ENCODE assay signal across 23 mouse cellular contexts in the genomic region with DNA sequence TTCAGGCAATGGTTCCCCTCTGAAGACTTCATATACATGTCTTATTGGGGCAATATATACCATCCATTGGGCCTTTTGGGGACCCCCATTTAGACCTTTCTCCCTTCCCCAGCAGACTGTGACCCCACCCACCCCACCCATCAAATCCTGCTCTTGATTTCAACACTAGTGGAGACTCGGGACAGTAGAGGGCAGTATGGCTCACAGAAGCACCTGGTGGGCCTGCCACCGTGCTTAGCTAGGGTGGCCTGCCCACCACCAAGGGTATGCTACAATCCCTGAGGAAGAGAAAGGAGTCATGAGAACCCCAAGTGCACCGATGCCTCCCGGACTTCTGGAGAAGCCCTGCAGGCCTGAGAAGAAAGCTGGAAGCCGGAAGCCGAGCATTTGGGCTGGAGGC. TPM values are rescaled to one million over a fixed set of nuclear protein-coding genes. Genes with fewer than 3 reads are reported as not detected.
DNase-seq lines count a peak whose midpoint lies in the region; ATAC-seq and TF ChIP-seq lines count a peak whose summit lies in the region.
"Had no signal": no experiment of that assay in that cellular context is flagged by ENCODE, and none has a peak within 500 bp of the region (broad histone marks: within the 10 kb centered on the region; RNA-seq: fewer than 3 reads in every experiment).

No protein-coding gene starts in this region.

- no peak overlapping the region for H3K4me3 ChIP-seq in gastrocnemius, adult 2 months
- H3K4me3 ChIP-seq in left cerebral cortex, adult 2 months, result no peak overlapping the region
- no peak overlapping the region for H3K4me3 ChIP-seq in stomach, postnatal 0 days (ENCODE audit: low read depth, low read length)
- H3K4me3 ChIP-seq: forebrain, embryonic 10.5 days; heart, embryonic 13.5 days; neural tube, embryonic 12.5 days had no signal

- peak; percentile 31; the same call in 1 of the 2 replicates for TF ChIP-seq CTCF in gastrocnemius, adult 2 months (IDR thresholded peaks at IDR 0.05)
- peak; percentile 38 for TF ChIP-seq CTCF in left cerebral cortex, adult 2 months (IDR thresholded peaks at IDR 0.05)
- TF ChIP-seq CTCF in brain, embryonic 14.5 days (IDR thresholded peaks at IDR 0.05; ENCODE audit: borderline replicate concordance, extremely low read depth, insufficient read depth, insufficient read length), result peak; percentile 26; the same call in 1 of the 2 replicates
- peak; percentile 56 for TF ChIP-seq CTCF in stomach, postnatal 0 days (IDR thresholded peaks at IDR 0.05; ENCODE audit: low read depth)

- H3K9me3 ChIP-seq in stomach, postnatal 0 days (ENCODE audit: control insufficient read depth, low read length), result no peaks in the 10 kb centered on the region
- H3K9me3 ChIP-seq: forebrain, embryonic 10.5 days; heart, embryonic 13.5 days; neural tube, embryonic 12.5 days had no signal

- ATAC-seq in stomach, postnatal 0 days (ENCODE audit: low FRiP score, low TSS enrichment), result no peak

- H3K9ac ChIP-seq in stomach, postnatal 0 days (ENCODE audit: low read length), result no peak overlapping the region
- H3K9ac ChIP-seq: heart, embryonic 13.5 days; neural tube, embryonic 12.5 days had no signal

- TF ChIP-seq POLR2A in brain, embryonic 14.5 days (IDR thresholded peaks at IDR 0.05; ENCODE audit: borderline replicate concordance, extremely low read depth, insufficient read depth, insufficient read length, poor library complexity, severe bottlenecking), result no peak

- DNase-seq in gastrocnemius, adult 2 months, result no peak
- no peak for DNase-seq in gastrocnemius, postnatal 25 days
- DNase-seq in left cerebral cortex, adult 2 months (ENCODE audit: extremely low spot score in 1 of 2, low spot score in 2 of 2), result no peak
- DNase-seq in left cerebral cortex, adult 9 months (ENCODE audit: low spot score in 2 of 2), result no peak
- no peak for DNase-seq in brain, embryonic 14.5 days (ENCODE audit: low read depth)
- DNase-seq in stomach, postnatal 0 days (ENCODE audit: low spot score), result no peak
- DNase-seq in adipocyte (ENCODE audit: low spot score), result no peak
- DNase-seq: B cell, adult 2 months; cerebellum, adult 11 months; gastrocnemius, postnatal 36 days; heart, postnatal 4 days; thymus, postnatal 36 days had no signal

- no peak for TF ChIP-seq EP300 in stomach, postnatal 0 days (optimal IDR thresholded peaks at IDR 0.05)

- no peak overlapping the region for H3K4me2 ChIP-seq in stomach, postnatal 0 days (replicated peaks; ENCODE audit: low read depth)
- H3K4me2 ChIP-seq: heart, embryonic 13.5 days; neural tube, embryonic 12.5 days had no signal

- no peaks in the 10 kb centered on the region; the same call in 1 of the 2 replicates for H3K27me3 ChIP-seq in stomach, postnatal 0 days (ENCODE audit: control insufficient read depth, insufficient read depth, low read length)

- 0 out of 2 replicates have a peak, but pooled peaks cover 2% of the 10 kb centered on the region for H3K4me1 ChIP-seq in stomach, postnatal 0 days (replicated peaks; ENCODE audit: control insufficient read depth, insufficient read depth)

- H3K27ac ChIP-seq in gastrocnemius, adult 2 months, result no peak overlapping the region
- H3K27ac ChIP-seq in left cerebral cortex, adult 2 months, result peak overlapping the region; percentile 13; the same call in 1 of the 2 replicates
- H3K27ac ChIP-seq in stomach, postnatal 0 days (replicated peaks), result no peak overlapping the region
- H3K27ac ChIP-seq: forebrain, embryonic 10.5 days; heart, embryonic 13.5 days; neural tube, embryonic 12.5 days had no signal

- WGBS in stomach, postnatal 0 days, result 70% methylated on average over 6 of the region's 6 CpGs

- H3K36me3 ChIP-seq in stomach, postnatal 0 days (ENCODE audit: control insufficient read depth, insufficient read depth, low read length), result peaks cover 4% of the 10 kb centered on the region; the same call in 1 of the 2 replicates
- H3K36me3 ChIP-seq: neural tube, embryonic 12.5 days had no signal

- intact Hi-C loops in gastrocnemius, adult 2 months (cut with DNase I), result loop anchor here (5.0 to 10.0 kb wide), 3 partner anchors 33 to 364 kb away; no protein-coding TSS in a partner anchor
- intact Hi-C loops in left cerebral cortex, adult 2 months (cut with DNase I), result loop anchor here (1.0 kb wide), 1 partner anchor 30 kb away; no protein-coding TSS in a partner anchor

RNA-seq across cellular contexts. Expression of a gene that starts 21.7 kb away (rescaled TPM):
- total RNA-seq in gastrocnemius, adult 2 months (2021), result not detected
- total RNA-seq in gastrocnemius, postnatal 25 days (2021), result not detected
- 10 to 100 TPM in 1 of 2 experiments, 1 to 10 TPM in 1; 7.1 to 11.4 TPM for total RNA-seq in left cerebral cortex, adult 2 months (2021)
- 0.09 and 0.10 TPM in 2 replicates for polyA plus RNA-seq in brain, embryonic 14.5 days (2012; rRNA removed)
- polyA plus RNA-seq in stomach, postnatal 0 days (2015; fragmentation: Nextera tagmentation; extraction: Ambion mirVana), result not detected in 2 replicates
- total RNA-seq: adrenal gland, adult 18-20 months; gastrocnemius, postnatal 36 days; heart, postnatal 4 days; monocyte, adult 5-6 weeks had no signal
- polyA plus RNA-seq: embryonic facial prominence, embryonic 14.5 days; forebrain, embryonic 10.5 days; heart, embryonic 13.5 days; kidney, embryonic 14.5 days; limb, embryonic 11.5 days; liver, embryonic 16.5 days; neural tube, embryonic 12.5 days; spleen, adult 2 months; stomach, embryonic 16.5 days had no signal

RNA-seq across cellular contexts. Expression of a gene that starts 37.6 kb away (rescaled TPM):
- 10 to 100 TPM; 26.7 to 26.8 TPM for total RNA-seq in gastrocnemius, adult 2 months (2021)
- total RNA-seq in gastrocnemius, postnatal 25 days (2021), result 10 to 100 TPM; 18.1 to 21.0 TPM
- total RNA-seq in left cerebral cortex, adult 2 months (2021), result 10 to 100 TPM; 42.3 to 45.0 TPM
- 44.5 and 51.8 TPM in 2 replicates for polyA plus RNA-seq in brain, embryonic 14.5 days (2012; rRNA removed)
- 19.4 and 19.8 TPM in 2 replicates for polyA plus RNA-seq in stomach, postnatal 0 days (2015; fragmentation: Nextera tagmentation; extraction: Ambion mirVana)

RNA-seq across cellular contexts. Expression of a gene that starts 56.9 kb away (rescaled TPM):
- 1 to 10 TPM; 6.6 to 8.8 TPM for total RNA-seq in gastrocnemius, adult 2 months (2021)
- 1 to 10 TPM; 8.5 to 8.8 TPM for total RNA-seq in gastrocnemius, postnatal 25 days (2021)
- total RNA-seq in left cerebral cortex, adult 2 months (2021), result 10 to 100 TPM; 39.5 to 42.1 TPM
- 8.1 and 16.9 TPM in 2 replicates for polyA plus RNA-seq in brain, embryonic 14.5 days (2012; rRNA removed)
- 2.3 and 2.8 TPM in 2 replicates for polyA plus RNA-seq in stomach, postnatal 0 days (2015; fragmentation: Nextera tagmentation; extraction: Ambion mirVana)

Comparison
In these comparisons a context has a peak if more than half of its experiments do, and no peak if none do; other contexts are left out.
1. RNA of a gene that starts 21.7 kb away (total RNA-seq): 7.1 to 11.4 TPM in left cerebral cortex, adult 2 months; not detected in gastrocnemius, adult 2 months and not detected in gastrocnemius, postnatal 25 days; every median in the first group is over 4 times any median in the second.
2. RNA of a gene that starts 56.9 kb away (total RNA-seq): 39.5 to 42.1 TPM in left cerebral cortex, adult 2 months; 6.6 to 8.8 TPM in gastrocnemius, adult 2 months and 8.5 to 8.8 TPM in gastrocnemius, postnatal 25 days; every median in the first group is over 4 times any median in the second.
3. Peak in every context shown above with its lines, with median percentiles within 50 percentile points of each other: CTCF ChIP-seq.